Mouse (Mus musculus) ES-Bruce4 (cell line): ENCODE measurements around the gene Pgd.

Source experiments
- CTCF ChIP-seq: IDR thresholded peaks from one replicate; pipeline ENCODE4 v1.8.1; 2011; ENCODE audit warnings: low read depth, low read length
- EP300 ChIP-seq: IDR thresholded peaks from 2 replicates; pipeline ENCODE4 v1.6.1; 2011; ENCODE audit warnings: low read depth, low read length; ENCODE audit not compliant: insufficient read depth
- POLR2A ChIP-seq: IDR thresholded peaks from one replicate; pipeline ENCODE4 v1.8.1; 2011; ENCODE audit warnings: low read length; ENCODE audit not compliant: insufficient read depth

DNA sequence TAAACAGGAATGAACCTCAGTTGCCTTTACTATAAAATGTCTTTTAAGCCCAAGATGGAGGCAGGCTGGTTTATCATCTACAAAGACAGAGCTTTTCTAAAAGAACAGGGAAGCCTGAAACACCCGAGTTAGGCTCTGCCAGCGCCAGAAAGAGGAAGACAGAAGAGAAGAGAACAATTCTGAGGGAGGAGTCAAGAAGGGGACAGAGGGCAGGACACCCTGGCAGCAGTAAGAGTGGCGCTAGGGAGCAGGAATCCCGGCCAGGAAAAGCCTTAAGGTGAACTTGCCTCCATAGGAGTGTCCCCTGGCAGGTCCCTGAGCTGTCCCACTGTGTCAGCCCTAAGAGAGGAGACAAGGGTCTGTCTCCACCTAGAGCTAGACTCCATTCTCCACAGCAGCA, 23.0 kb downstream of the Pgd start:
- TF ChIP-seq POLR2A (no peak), CTCF (no peak), EP300 (no peak)
